Mouse (Mus musculus): ENCODE results near the gene Zgrf1. TPM values are rescaled to one million over a fixed set of nuclear protein-coding genes. Genes with fewer than 3 reads are reported as not detected.
A peak's percentile ranks its signal among the peaks of the same experiment; 100 is the strongest.

Gene Zgrf1
- polyA plus RNA-seq, 2 experiments = 4.0 to 4.7 TPM

DNA sequence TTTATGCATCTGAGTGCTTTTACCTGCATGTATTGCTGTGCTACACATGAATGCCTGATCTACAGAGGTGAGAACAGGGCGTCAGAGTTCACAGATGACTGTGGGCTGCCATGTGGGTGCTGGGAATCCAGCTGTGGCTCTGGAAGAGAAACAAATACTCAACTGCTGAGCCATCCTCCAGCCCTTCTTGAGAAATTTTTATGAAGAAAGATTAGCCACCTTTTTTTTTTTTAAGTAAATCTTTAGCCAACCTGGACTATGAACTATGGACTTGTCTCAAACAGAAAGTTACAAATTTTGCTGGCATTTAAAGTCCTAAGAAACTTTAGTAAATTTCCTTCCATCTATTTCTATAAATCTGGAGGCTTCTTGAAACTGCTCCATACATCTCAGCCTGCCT, 43.8 kb downstream of the Zgrf1 start:
- no peak overlapping the region for H3K4me3 ChIP-seq (ENCODE audit: insufficient read depth in 1 of 2, low read depth in 2 of 2, low read length in 2 of 2)
- TF ChIP-seq CTCF (IDR thresholded peaks at IDR 0.05; ENCODE audit: low read depth) (no peak), EP300 (IDR thresholded peaks at IDR 0.05; ENCODE audit: low read depth) (no peak)
- peaks cover 35% of the 10 kb centered on the region for H3K36me3 ChIP-seq (replicated peaks; ENCODE audit: control insufficient read depth, insufficient read depth, low read depth)
- DNase-seq (ENCODE audit: low read depth in 3 of 3, low spot score in 3 of 3) (no peak), ATAC-seq (ENCODE audit: insufficient read depth) (no peak)
- no peak overlapping the region for H3K9ac ChIP-seq (replicated peaks)
- no peak overlapping the region for H3K27ac ChIP-seq
- H3K4me2 ChIP-seq (ENCODE audit: low read depth) = no peak overlapping the region
- no peaks in the 10 kb centered on the region for H3K9me3 ChIP-seq (ENCODE audit: control insufficient read depth, low read length)
- no peaks in the 10 kb centered on the region for H3K27me3 ChIP-seq (ENCODE audit: control insufficient read depth, insufficient read depth, low read length)
- WGBS (ENCODE audit: insufficient replicate concordance) = 71% methylated on average over 1 of the region's 1 CpGs
- no peaks in the 10 kb centered on the region for H3K4me1 ChIP-seq (replicated peaks; ENCODE audit: control insufficient read depth in 2 of 2, insufficient read depth in 2 of 2, low read length in 1 of 2)

GRCm38 (mm10) chr3:127608109-127608508, 54.8 kb downstream of the Zgrf1 start:
- no peaks in the 10 kb centered on the region for H3K27me3 ChIP-seq (ENCODE audit: control insufficient read depth, insufficient read depth, low read length)
- 78% methylated on average over 2 of the region's 2 CpGs for WGBS (ENCODE audit: insufficient replicate concordance)
- H3K4me2 ChIP-seq (ENCODE audit: low read depth) = no peak overlapping the region
- H3K4me1 ChIP-seq (replicated peaks; ENCODE audit: control insufficient read depth in 2 of 2, insufficient read depth in 2 of 2, low read length in 1 of 2) = no peaks in the 10 kb centered on the region
- TF ChIP-seq EP300 (IDR thresholded peaks at IDR 0.05; ENCODE audit: low read depth) = no peak
- TF ChIP-seq CTCF (IDR thresholded peaks at IDR 0.05; ENCODE audit: low read depth) = peak; percentile 16; the same call in 1 of the 2 replicates
- H3K4me3 ChIP-seq (ENCODE audit: insufficient read depth in 1 of 2, low read depth in 2 of 2, low read length in 2 of 2) = no peak overlapping the region
- no peak overlapping the region for H3K27ac ChIP-seq
- H3K36me3 ChIP-seq (replicated peaks; ENCODE audit: control insufficient read depth, insufficient read depth, low read depth) = peaks cover 30% of the 10 kb centered on the region
- ATAC-seq (ENCODE audit: insufficient read depth) = no peak
- H3K9me3 ChIP-seq (ENCODE audit: control insufficient read depth, low read length) = no peaks in the 10 kb centered on the region
- no peak overlapping the region for H3K9ac ChIP-seq (replicated peaks)
- no peak for DNase-seq (ENCODE audit: low read depth in 3 of 3, low spot score in 3 of 3)

DNA sequence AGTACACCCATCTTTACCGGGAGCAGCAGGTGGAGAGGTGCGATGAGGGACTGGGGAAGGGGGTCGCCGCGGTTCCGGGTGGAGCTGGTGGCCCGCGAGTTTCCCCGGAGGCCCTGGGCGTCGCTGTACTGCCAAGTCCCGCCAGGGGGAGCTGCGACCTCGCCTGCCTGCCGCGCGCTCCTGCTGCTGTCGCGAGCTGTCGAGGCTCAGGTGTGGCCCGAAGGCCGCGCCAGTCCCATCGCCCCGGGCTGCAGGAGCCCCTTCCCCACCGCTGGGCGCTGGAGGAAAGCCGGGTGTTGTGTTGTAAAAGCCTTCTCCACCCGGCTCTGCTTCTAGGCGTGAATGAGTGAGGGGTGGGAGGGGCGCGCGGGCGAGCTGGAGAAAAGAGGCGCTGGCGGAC, 72.0 kb downstream of the Zgrf1 start:
- WGBS (ENCODE audit: insufficient replicate concordance) = under 1% methylated on average over 36 of the region's 36 CpGs
- TF ChIP-seq EP300 (IDR thresholded peaks at IDR 0.05; ENCODE audit: low read depth) (no peak), CTCF (IDR thresholded peaks at IDR 0.05; ENCODE audit: low read depth) (peak; percentile 85)

DNA sequence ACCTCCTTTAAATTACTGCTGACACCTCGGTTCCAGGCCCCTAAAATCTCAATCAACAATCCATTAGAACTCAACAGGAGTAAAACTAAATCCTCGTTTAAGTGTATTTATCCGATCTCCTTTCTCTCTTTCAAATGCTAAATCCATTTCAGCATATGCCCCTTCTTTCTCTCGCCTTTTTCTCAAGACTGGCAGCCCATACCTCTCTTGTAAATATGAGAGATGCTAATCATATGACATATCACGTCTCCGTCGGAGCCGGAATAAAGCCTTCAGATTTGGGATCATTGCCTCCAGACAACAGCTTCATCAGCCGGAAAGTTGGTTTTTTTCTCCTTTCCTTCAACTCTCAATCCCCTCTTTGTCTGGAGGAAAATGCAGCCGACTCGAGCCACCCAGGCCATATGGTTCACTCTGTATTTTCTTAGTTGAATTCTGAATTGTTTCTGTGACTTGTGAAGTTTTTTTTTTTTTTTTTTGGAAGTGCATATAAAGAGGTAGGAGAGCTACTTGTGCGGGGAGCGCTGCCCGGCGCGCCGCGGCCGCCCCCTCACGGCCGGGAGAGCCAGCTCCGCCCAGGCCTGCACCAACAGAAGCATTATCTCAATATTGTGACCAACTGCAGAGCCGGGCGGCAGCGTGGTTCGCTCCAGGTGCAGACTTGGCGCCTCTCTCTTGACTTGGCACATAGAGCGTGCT, 72.6 kb downstream of the Zgrf1 start:
- H3K27me3 ChIP-seq (ENCODE audit: control insufficient read depth, insufficient read depth, low read length) = peaks cover 63% of the 10 kb centered on the region
- no peak for TF ChIP-seq CTCF (IDR thresholded peaks at IDR 0.05; ENCODE audit: low read depth)
- no peak for TF ChIP-seq EP300 (IDR thresholded peaks at IDR 0.05; ENCODE audit: low read depth)
- H3K4me1 ChIP-seq (replicated peaks; ENCODE audit: control insufficient read depth in 2 of 2, insufficient read depth in 2 of 2, low read length in 1 of 2) = no peaks in the 10 kb centered on the region; a peak in 1 of 4 replicates
- H3K4me2 ChIP-seq (ENCODE audit: low read depth) = peak overlapping the region; percentile 62
- peak overlapping the region in 1 of 2 experiments; percentile 31; a peak in 2 of 4 replicates for H3K4me3 ChIP-seq (ENCODE audit: insufficient read depth in 1 of 2, low read depth in 2 of 2, low read length in 2 of 2)
- no peaks in the 10 kb centered on the region for H3K9me3 ChIP-seq (ENCODE audit: control insufficient read depth, low read length)
- no peak for ATAC-seq (ENCODE audit: insufficient read depth)
- DNase-seq (ENCODE audit: low read depth in 3 of 3, low spot score in 3 of 3) = peak in 1 of 3 experiments; percentile 13
- no peak overlapping the region for H3K9ac ChIP-seq (replicated peaks)
- under 1% methylated on average over 28 of the region's 28 CpGs for WGBS (ENCODE audit: insufficient replicate concordance)
- no peak overlapping the region for H3K27ac ChIP-seq
- H3K36me3 ChIP-seq (replicated peaks; ENCODE audit: control insufficient read depth, insufficient read depth, low read depth) = no peaks in the 10 kb centered on the region

More for the DNA sequence above, 72.0 kb downstream of the Zgrf1 start:
- Histone ChIP-seq H3K4me3 (ENCODE audit: insufficient read depth in 1 of 2, low read depth in 2 of 2, low read length in 2 of 2) (peak overlapping the region in 1 of 2 experiments; percentile 31; a peak in 2 of 4 replicates), H3K27me3 (ENCODE audit: control insufficient read depth, insufficient read depth, low read length) (peaks cover 57% of the 10 kb centered on the region), H3K36me3 (replicated peaks; ENCODE audit: control insufficient read depth, insufficient read depth, low read depth) (no peaks in the 10 kb centered on the region), H3K27ac (no peak overlapping the region), H3K4me2 (ENCODE audit: low read depth) (peak overlapping the region; percentile 62), H3K9me3 (ENCODE audit: control insufficient read depth, low read length) (no peaks in the 10 kb centered on the region), H3K9ac (replicated peaks) (no peak overlapping the region), H3K4me1 (replicated peaks; ENCODE audit: control insufficient read depth in 2 of 2, insufficient read depth in 2 of 2, low read length in 1 of 2) (no peaks in the 10 kb centered on the region; a peak in 1 of 4 replicates)
- peak; percentile 60 for ATAC-seq (ENCODE audit: insufficient read depth)
- peak in 2 of 3 experiments; percentile 13 to 26 for DNase-seq (ENCODE audit: low read depth in 3 of 3, low spot score in 3 of 3)

GRCm38 (mm10) chr3:127626524-127626923, 73.2 kb downstream of the Zgrf1 start:
- H3K36me3 ChIP-seq (replicated peaks; ENCODE audit: control insufficient read depth, insufficient read depth, low read depth) = no peaks in the 10 kb centered on the region
- no peaks in the 10 kb centered on the region for H3K9me3 ChIP-seq (ENCODE audit: control insufficient read depth, low read length)
- H3K4me3 ChIP-seq (ENCODE audit: insufficient read depth in 1 of 2, low read depth in 2 of 2, low read length in 2 of 2) = no peak overlapping the region
- no peak overlapping the region for H3K27ac ChIP-seq
- WGBS (ENCODE audit: insufficient replicate concordance) = 6% methylated on average over 3 of the region's 3 CpGs
- H3K4me1 ChIP-seq (replicated peaks; ENCODE audit: control insufficient read depth in 2 of 2, insufficient read depth in 2 of 2, low read length in 1 of 2) = no peaks in the 10 kb centered on the region; a peak in 1 of 4 replicates
- no peak overlapping the region for H3K9ac ChIP-seq (replicated peaks)
- TF ChIP-seq CTCF (IDR thresholded peaks at IDR 0.05; ENCODE audit: low read depth) (no peak), EP300 (IDR thresholded peaks at IDR 0.05; ENCODE audit: low read depth) (no peak)
- DNase-seq (ENCODE audit: low read depth in 3 of 3, low spot score in 3 of 3) = no peak
- ATAC-seq (ENCODE audit: insufficient read depth) = no peak
- H3K4me2 ChIP-seq (ENCODE audit: low read depth) = no peak overlapping the region
- peaks cover 69% of the 10 kb centered on the region for H3K27me3 ChIP-seq (ENCODE audit: control insufficient read depth, insufficient read depth, low read length)
